8 mouse cellular contexts compared by ENCODE assay signal in genomic region chr5:43672177-43672911, GRCm38 (mm10). TPM values are rescaled to one million over a fixed set of nuclear protein-coding genes. Genes with fewer than 3 reads are reported as not detected.
DNase-seq lines count a peak whose midpoint lies in the region; ATAC-seq and TF ChIP-seq lines count a peak whose summit lies in the region.

No protein-coding gene starts in this region.

- H3K27ac ChIP-seq in embryonic fibroblast, embryonic 13.5 days (ENCODE audit: insufficient read depth, low read length): peak overlapping the region; percentile 36
- peak overlapping the region; percentile 77 for H3K27ac ChIP-seq in heart, embryonic 11.5 days (ENCODE audit: low read depth, low read length)
- peak overlapping the region; percentile 95 for H3K27ac ChIP-seq in kidney, embryonic 15.5 days
- H3K27ac ChIP-seq in limb, embryonic 14.5 days (replicated peaks; ENCODE audit: low read depth, low read length): peak overlapping the region; percentile 87
- H3K27ac ChIP-seq in midbrain, embryonic 16.5 days (ENCODE audit: low read length): peak overlapping the region; percentile 87
- H3K27ac ChIP-seq in stomach, embryonic 15.5 days: peak overlapping the region; percentile 88

- WGBS in heart, embryonic 11.5 days (ENCODE audit: insufficient replicate concordance): 1% methylated on average over 12 of the region's 12 CpGs
- WGBS in kidney, embryonic 15.5 days: under 1% methylated on average over 12 of the region's 12 CpGs
- under 1% methylated on average over 12 of the region's 12 CpGs for WGBS in limb, embryonic 14.5 days
- under 1% methylated on average over 12 of the region's 12 CpGs for WGBS in midbrain, embryonic 16.5 days
- WGBS in stomach, embryonic 15.5 days: under 1% methylated on average over 12 of the region's 12 CpGs

- no peaks in the 10 kb centered on the region for H3K27me3 ChIP-seq in heart, embryonic 11.5 days (ENCODE audit: control insufficient read depth, insufficient read depth, low read length)
- H3K27me3 ChIP-seq in kidney, embryonic 15.5 days: no peaks in the 10 kb centered on the region
- no peaks in the 10 kb centered on the region for H3K27me3 ChIP-seq in limb, embryonic 14.5 days (ENCODE audit: control insufficient read depth, insufficient read depth, low read length)
- H3K27me3 ChIP-seq in midbrain, embryonic 16.5 days (ENCODE audit: control insufficient read depth, insufficient read depth, low read depth, low read length): no peaks in the 10 kb centered on the region
- H3K27me3 ChIP-seq in stomach, embryonic 15.5 days (replicated peaks): no peaks in the 10 kb centered on the region

- DNase-seq in B cell, adult 2 months: peak; percentile 43 to 52
- DNase-seq in brain, adult 2 months (ENCODE audit: low read depth, low spot score): peak; percentile 97
- DNase-seq in limb, embryonic 14.5 days (ENCODE audit: low spot score): peak; percentile 94

- peak overlapping the region; percentile 44 for H3K4me3 ChIP-seq in embryonic fibroblast, embryonic 13.5 days (ENCODE audit: insufficient read depth, low read length)
- H3K4me3 ChIP-seq in heart, embryonic 11.5 days (ENCODE audit: low read depth, low read length): peak overlapping the region; percentile 46
- H3K4me3 ChIP-seq in kidney, embryonic 15.5 days (replicated peaks): peak overlapping the region; percentile 55
- H3K4me3 ChIP-seq in limb, embryonic 14.5 days (replicated peaks; ENCODE audit: low read length): peak overlapping the region; percentile 41
- H3K4me3 ChIP-seq in midbrain, embryonic 16.5 days (ENCODE audit: low read depth, low read length): peak overlapping the region; percentile 48
- peak overlapping the region; percentile 46 for H3K4me3 ChIP-seq in stomach, embryonic 15.5 days (replicated peaks)

- H3K9me3 ChIP-seq in heart, embryonic 11.5 days (replicated peaks; ENCODE audit: control insufficient read depth, low read length): no peaks in the 10 kb centered on the region
- H3K9me3 ChIP-seq in kidney, embryonic 15.5 days (replicated peaks): no peaks in the 10 kb centered on the region
- H3K9me3 ChIP-seq in limb, embryonic 14.5 days (ENCODE audit: control insufficient read depth, low read length): no peaks in the 10 kb centered on the region
- H3K9me3 ChIP-seq in midbrain, embryonic 16.5 days (replicated peaks; ENCODE audit: control insufficient read depth, low read length, poor library complexity, severe bottlenecking): no peaks in the 10 kb centered on the region
- no peaks in the 10 kb centered on the region for H3K9me3 ChIP-seq in stomach, embryonic 15.5 days

- ATAC-seq in heart, embryonic 11.5 days (replicated peaks; ENCODE audit: insufficient number of reproducible peaks, low FRiP score, low TSS enrichment): peak; percentile 80
- peak; percentile 95 for ATAC-seq in kidney, embryonic 15.5 days (replicated peaks; ENCODE audit: low FRiP score)
- ATAC-seq in limb, embryonic 14.5 days (ENCODE audit: low FRiP score, low read depth): peak; percentile 95
- ATAC-seq in midbrain, embryonic 16.5 days: peak; percentile 97
- peak; percentile 87 for ATAC-seq in stomach, embryonic 15.5 days (ENCODE audit: insufficient read depth, low FRiP score, low read depth)

- no peak for TF ChIP-seq CTCF in embryonic fibroblast, embryonic 13.5 days (IDR thresholded peaks at IDR 0.05; ENCODE audit: borderline replicate concordance, insufficient read depth, low read length)

- H3K4me1 ChIP-seq in embryonic fibroblast, embryonic 13.5 days (ENCODE audit: control insufficient read depth, insufficient read depth, low read length): peaks cover 2% of the 10 kb centered on the region; the same call in 1 of the 2 replicates
- H3K4me1 ChIP-seq in heart, embryonic 11.5 days (ENCODE audit: control insufficient read depth, insufficient read depth, low read length): peaks cover 12% of the 10 kb centered on the region; the same call in 1 of the 2 replicates
- peaks cover 11% of the 10 kb centered on the region for H3K4me1 ChIP-seq in kidney, embryonic 15.5 days
- 0 out of 2 replicates have a peak, but pooled peaks cover 5% of the 10 kb centered on the region for H3K4me1 ChIP-seq in limb, embryonic 14.5 days (ENCODE audit: control insufficient read depth, insufficient read depth, low read length)
- peaks cover 10% of the 10 kb centered on the region for H3K4me1 ChIP-seq in midbrain, embryonic 16.5 days (ENCODE audit: control insufficient read depth, insufficient read depth, low read length)
- peaks cover 7% of the 10 kb centered on the region; the same call in 1 of the 2 replicates for H3K4me1 ChIP-seq in stomach, embryonic 15.5 days

- peak; percentile 46 for TF ChIP-seq POLR2A in embryonic fibroblast, embryonic 13.5 days (IDR thresholded peaks at IDR 0.05; ENCODE audit: low read depth, low read length)
- TF ChIP-seq POLR2A in limb, embryonic 14.5 days (IDR thresholded peaks at IDR 0.05; ENCODE audit: borderline replicate concordance, extremely low read depth, insufficient read depth, insufficient read length): peak; percentile 65; the same call in 1 of the 2 replicates

- H3K36me3 ChIP-seq in heart, embryonic 11.5 days (ENCODE audit: control insufficient read depth, insufficient read depth, low read length): no peaks in the 10 kb centered on the region; the same call in 1 of the 2 replicates
- H3K36me3 ChIP-seq in kidney, embryonic 15.5 days: peaks cover 23% of the 10 kb centered on the region
- H3K36me3 ChIP-seq in limb, embryonic 14.5 days (ENCODE audit: control insufficient read depth, insufficient read depth, low read length): peaks cover 6% of the 10 kb centered on the region
- H3K36me3 ChIP-seq in midbrain, embryonic 16.5 days (ENCODE audit: control insufficient read depth, insufficient read depth, low read length): no peaks in the 10 kb centered on the region
- H3K36me3 ChIP-seq in stomach, embryonic 15.5 days: 0 out of 2 replicates have a peak, but pooled peaks cover 2% of the 10 kb centered on the region

- peak overlapping the region; percentile 68 for H3K4me2 ChIP-seq in heart, embryonic 11.5 days
- H3K4me2 ChIP-seq in kidney, embryonic 15.5 days: peak overlapping the region; percentile 69
- peak overlapping the region; percentile 66 for H3K4me2 ChIP-seq in limb, embryonic 14.5 days (replicated peaks; ENCODE audit: low read depth, low read length, severe bottlenecking)
- H3K4me2 ChIP-seq in midbrain, embryonic 16.5 days (ENCODE audit: low read length): peak overlapping the region; percentile 77
- peak overlapping the region; percentile 68 for H3K4me2 ChIP-seq in stomach, embryonic 15.5 days

- peak overlapping the region; percentile 79 for H3K9ac ChIP-seq in heart, embryonic 11.5 days (ENCODE audit: low read depth, low read length)
- peak overlapping the region; percentile 63 for H3K9ac ChIP-seq in kidney, embryonic 15.5 days
- H3K9ac ChIP-seq in limb, embryonic 14.5 days (ENCODE audit: low read depth, low read length, severe bottlenecking): peak overlapping the region; percentile 78
- H3K9ac ChIP-seq in midbrain, embryonic 16.5 days (ENCODE audit: low read depth, low read length): peak overlapping the region; percentile 72
- H3K9ac ChIP-seq in stomach, embryonic 15.5 days: peak overlapping the region; percentile 57

RNA-seq across cellular contexts. Expression of gene Cc2d2a, which starts 10.2 kb away (rescaled TPM):
- polyA plus RNA-seq in embryonic fibroblast, embryonic 13.5 days (2011; ENCODE audit: insufficient read length, low read depth, missing spikeins): 13.3 and 16.2 TPM in 2 replicates
- polyA plus RNA-seq in heart, embryonic 11.5 days (2014; fragmentation: Nextera tagmentation; extraction: Ambion mirVana): 8.3 and 8.5 TPM in 2 replicates
- polyA plus RNA-seq in kidney, embryonic 15.5 days (2015; fragmentation: Nextera tagmentation; extraction: Ambion mirVana): 14.4 and 17.1 TPM in 2 replicates
- 9.5 and 11.1 TPM in 2 replicates for polyA plus RNA-seq in limb, embryonic 14.5 days (2012; rRNA removed)
- polyA plus RNA-seq in limb, embryonic 14.5 days (2014; fragmentation: Nextera tagmentation; extraction: Ambion mirVana): 8.6 and 9.7 TPM in 2 replicates
- 7.1 and 9.4 TPM in 2 replicates for polyA plus RNA-seq in midbrain, embryonic 16.5 days (2015; fragmentation: Nextera tagmentation; extraction: Ambion mirVana)
- 10.5 and 11.7 TPM in 2 replicates for polyA plus RNA-seq in stomach, embryonic 15.5 days (2015; fragmentation: Nextera tagmentation; extraction: Ambion mirVana)

Comparison
In these comparisons a context has a peak if more than half of its experiments do, and no peak if none do; other contexts are left out.
1. Peak in every context shown above with its lines: DNase-seq, ATAC-seq, H3K4me3 ChIP-seq and H3K27ac ChIP-seq.
2. H3K27ac ChIP-seq: peak in every context shown above with its lines; median percentile 95 in kidney, embryonic 15.5 days; 88 in stomach, embryonic 15.5 days; 87 in limb, embryonic 14.5 days; 87 in midbrain, embryonic 16.5 days; 77 in heart, embryonic 11.5 days; 36 in embryonic fibroblast, embryonic 13.5 days.